Mouse (Mus musculus) stomach, postnatal 0 days (tissue): Measurements from ENCODE around the gene Taar3.

Source experiments
- CTCF ChIP-seq: IDR thresholded peaks from 2 replicates; pipeline ENCODE4 v1.5.1; 2016; ENCODE audit warnings: antibody characterized with exemption, low read depth, mild to moderate bottlenecking, moderate library complexity
- EP300 ChIP-seq: optimal IDR thresholded peaks from 2 replicates; pipeline ENCODE3; 2016; ENCODE audit warnings: antibody characterized with exemption

- TF ChIP-seq CTCF: no peak
- TF ChIP-seq EP300: no peak
These were observed 29.3 kb upstream of the Taar3 start, which contains the start of gene Taar1 for GRCm38 (mm10) chr10:23920056-23920455.
